Mouse (Mus musculus) ovary, adult 18-20 months (tissue): ENCODE measurements around the gene Cfap77.
"Not testable (repeated sequence)": the region's sequence is repeated elsewhere in the genome, so short reads cannot be mapped to it uniquely, and the experiment has no call there.

Experiments
- DNase-seq: peaks from one replicate; pipeline ENCODE4 v3.0.0; 2022; ENCODE audit warnings: low spot score, mixed read lengths

Cfap77 gene

DNA sequence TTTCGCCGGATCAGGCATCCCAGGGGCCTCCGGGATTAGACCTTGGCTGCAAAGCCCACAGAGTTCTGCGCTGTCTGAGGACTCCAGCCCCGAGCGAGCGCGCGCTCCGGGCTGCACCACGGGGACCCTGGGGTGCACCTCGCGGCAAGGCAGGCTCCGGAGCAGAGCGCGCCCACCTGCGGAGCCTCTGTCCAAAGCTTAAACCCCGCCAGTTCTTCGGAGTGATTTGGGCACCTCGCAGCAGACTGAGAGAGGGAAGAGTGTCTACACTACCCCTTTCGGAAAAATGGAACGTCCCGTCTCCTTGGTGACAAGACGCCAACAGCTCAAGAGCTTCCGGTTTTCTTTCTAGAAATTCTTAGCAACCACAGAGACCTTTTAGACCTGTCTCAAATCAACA, at the start of gene Cfap77:
TSS of gene Cfap77 (minus strand) at position 76 of the 400 bp plus-strand sequence.
- DNase-seq = no peak

DNA sequence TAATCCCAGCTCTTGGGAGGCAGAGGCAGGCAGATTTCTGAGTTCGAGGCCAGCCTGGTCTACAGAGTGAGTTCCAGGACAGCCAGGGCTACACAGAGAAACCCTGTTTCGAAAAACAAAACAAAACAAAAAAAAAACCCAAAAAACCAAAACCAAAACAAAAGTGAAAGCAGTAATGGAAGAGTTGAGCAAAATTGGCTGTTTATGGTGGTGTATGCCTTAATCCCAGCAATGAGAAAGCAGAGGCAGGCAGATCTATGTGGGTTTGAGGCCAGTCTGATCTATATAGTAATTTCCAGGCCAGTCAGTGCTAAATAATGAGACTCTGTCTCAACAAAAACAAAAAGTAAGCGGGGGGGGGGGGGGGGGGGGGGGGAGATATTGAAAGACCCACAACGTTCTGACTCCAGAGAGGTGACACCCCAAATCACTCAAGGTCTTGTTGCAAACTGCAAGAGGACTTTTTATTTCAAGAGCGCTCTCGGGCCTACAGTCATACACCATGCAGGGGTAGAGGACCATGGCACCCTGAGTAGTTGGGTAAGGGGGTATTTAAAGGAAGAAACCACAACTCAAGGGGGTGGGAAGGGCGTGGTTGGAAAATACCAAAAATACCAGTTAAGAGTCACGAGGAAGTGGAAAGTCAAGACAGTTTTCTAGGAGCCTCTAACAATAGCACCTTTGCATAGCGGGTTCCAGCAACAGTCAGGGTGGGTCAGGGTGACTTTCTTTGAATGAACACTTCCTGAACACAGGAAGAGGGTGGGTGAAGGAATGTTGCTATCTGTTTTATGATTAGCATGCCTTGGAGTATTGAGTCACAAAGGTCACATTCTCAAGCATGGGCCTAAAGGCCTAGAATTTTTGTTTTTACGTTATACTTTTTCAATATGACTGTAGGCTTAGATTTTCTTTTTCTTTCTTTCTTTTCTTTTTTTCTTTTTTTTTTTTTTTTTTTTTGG, 47.8 kb upstream of the Cfap77 start:
- DNase-seq = not testable (repeated sequence)

DNA sequence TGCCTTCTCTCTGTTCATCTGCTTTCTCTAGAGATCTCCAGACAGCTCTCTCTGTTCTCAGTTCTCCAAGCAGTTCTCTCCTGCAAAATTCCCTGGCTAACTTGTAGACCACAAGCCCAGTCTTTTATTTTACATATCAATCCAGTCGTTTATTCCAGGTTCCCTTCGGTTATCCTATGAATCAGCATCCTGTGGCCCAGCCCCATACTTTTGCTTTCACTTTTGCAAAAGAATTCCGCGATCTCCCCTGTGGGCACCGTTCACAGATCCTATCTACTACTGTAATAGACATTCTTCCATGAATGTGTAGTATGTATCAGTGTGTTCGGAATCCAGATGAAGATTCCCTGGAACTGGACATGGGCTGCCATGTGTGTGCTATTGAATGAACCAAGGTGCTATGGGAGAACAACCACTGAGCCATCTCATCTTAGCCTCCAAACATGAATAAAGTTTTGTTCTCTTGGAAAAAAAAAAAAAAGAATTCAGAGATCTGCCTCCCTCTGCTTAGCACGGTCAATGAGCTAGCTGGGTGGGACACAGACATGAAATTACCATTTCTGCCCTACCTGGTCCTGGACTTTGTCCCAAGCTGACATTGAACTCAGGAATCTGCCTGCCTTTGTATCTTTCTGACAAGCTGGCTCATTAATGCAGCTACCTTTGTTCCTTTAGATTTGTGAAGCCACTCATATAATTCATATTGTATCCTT, 46.1 kb upstream of the Cfap77 start:
- DNase-seq = no peak

DNA sequence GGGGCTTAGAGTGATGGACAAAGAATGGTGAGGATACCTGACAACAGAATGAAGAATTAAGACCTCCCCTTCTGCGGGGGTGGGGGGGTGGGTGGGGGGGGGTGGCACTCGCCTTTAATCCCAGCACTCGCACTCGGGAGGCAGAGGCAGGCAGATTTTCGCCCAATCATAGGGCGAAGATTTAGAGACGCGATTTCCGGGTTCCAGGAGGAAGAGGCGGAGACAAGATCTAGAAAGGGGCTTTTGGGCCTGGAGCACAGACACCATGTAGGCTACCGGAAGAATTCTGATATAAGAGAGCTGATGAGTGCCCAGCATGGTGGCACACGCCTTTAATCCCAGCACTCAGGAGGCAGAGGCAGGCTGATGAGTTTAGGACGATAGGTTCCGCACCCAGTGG, 44.8 kb upstream of the Cfap77 start:
- no peak for DNase-seq

DNA sequence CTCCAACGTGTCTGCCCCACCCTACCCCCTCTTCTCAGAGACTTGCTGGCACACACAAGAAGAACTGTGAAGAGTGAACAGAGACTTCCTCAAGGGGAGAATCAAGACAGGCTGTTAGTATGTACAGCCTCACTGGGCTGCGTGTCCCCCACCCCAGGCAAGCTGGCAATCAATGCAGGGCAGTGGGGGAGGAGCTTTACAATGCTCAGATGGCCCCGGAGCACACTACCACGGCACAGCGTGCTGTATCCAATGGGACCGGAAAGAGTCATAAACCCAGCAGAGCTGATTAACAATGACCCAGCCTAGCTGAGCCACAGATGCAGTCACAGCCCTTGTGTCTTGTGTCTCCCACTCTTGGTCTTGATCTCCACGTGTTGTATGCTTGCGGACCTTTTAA, 43.9 kb upstream of the Cfap77 start:
- no peak for DNase-seq

DNA sequence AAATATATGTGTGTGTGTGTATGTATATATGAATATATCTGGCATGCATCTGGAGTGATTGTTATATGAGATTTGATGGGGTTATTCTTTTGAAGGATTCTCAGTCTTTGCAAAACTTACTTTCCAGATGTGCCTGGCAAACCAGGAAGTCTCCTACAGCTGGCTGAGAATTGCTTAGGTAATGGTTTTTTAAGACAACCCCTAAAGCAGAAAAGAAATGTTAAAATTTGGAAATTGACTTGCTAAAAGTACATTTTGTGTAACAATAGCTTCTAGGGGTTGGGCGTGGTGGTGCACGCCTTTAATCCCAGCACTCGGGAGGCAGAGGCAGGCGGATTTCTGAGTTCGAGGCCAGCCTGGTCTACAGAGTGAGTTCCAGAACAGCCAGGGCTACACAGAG, 43.1 kb upstream of the Cfap77 start:
- not testable (repeated sequence) for DNase-seq

DNA sequence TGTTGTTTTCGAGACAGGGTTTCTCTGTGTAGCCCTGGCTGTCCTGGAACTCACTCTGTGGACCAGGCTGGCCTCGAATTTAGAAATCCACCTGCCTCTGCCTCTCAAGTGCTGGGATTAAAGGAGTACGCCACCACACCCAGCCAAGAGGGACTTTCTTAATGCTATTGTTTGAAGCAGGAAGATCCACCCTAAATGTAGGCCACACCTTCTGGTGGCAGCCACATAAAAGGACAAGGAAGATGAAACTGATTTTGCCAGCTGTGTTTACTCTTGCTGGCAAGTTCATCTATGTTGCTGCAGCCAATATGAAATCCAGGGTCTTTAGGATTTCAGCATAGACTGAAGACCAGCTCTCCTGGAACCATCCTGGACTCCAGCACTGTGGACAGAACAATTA, 42.6 kb upstream of the Cfap77 start:
- no peak for DNase-seq

DNA sequence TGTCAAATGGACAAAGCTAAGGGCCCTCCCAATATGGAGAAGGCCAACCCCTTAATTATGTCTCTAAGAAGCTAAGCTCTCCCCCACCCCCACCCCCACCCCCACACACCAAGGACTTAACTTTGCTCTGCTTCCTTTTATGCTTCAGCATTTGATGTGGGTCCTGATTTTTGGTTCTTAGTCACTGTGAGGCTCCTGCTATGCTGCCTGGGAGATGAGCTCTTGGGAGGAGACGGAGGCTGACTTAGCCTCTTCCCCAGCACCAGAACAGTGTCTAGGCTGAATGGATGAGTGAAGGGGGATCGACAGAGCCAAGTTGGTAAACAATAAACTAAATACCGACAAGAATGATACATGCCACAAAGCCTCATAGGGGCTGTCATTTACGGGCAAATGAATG, 41.9 kb upstream of the Cfap77 start:
- DNase-seq = no peak

DNA sequence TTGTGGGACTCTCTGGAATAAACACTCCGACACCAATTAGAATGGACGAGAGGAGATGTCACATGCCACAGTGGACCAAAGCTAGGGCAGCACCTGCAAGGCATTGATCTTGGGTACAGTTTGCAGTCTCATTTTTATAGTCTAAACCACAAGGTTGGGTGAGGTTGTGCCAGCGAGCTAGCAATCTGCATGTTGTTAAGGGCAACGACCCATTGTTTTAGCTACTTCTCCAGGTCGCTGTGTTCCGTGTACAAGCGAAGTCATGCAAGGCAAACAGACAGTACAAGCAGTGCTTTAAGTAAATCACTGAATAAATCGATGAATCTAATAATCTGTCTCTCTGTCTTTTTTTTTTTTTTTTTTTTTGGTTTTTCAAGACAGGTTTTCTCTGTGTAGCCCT, 40.8 kb upstream of the Cfap77 start:
- no peak for DNase-seq

DNA sequence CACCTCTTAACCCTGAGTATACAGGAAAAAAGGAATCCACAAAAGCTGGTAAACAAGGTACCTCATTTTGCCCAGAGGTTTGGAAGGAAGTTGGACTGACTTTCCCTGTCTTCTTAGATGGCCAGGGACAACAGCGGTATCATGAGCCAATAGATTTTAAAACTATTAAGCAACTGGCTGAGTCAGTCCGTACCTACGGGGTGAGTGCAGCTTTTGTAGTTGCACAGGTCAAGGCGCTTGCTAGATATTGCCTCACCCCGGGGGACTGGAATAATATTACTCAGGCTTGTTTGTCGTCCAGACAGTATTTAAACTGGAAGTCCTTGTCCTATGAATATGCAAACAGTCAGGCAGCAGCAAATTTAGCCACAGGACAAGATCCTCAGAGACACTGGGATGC, 34.4 kb upstream of the Cfap77 start:
- not testable (repeated sequence) for DNase-seq

DNA sequence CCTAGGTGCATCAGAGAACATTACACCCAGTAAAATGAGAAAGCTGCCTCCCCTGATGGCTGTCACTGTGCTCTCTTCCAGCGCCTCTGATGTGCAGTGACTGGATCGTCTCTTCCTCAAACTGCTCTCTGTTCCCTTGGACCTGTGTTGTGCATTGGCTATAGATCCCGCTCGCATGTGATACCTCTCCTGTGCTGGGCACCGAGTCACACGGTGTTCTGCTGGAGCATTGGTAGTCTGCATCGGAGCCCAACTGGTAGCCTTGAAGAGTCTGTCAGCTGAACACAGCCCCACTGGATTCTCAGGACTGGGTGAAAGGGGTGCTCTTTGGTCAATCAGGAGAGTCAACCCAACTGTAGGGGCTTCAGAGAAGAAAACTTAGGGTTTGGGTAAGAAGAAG, 31.2 kb upstream of the Cfap77 start:
- DNase-seq = no peak

DNA sequence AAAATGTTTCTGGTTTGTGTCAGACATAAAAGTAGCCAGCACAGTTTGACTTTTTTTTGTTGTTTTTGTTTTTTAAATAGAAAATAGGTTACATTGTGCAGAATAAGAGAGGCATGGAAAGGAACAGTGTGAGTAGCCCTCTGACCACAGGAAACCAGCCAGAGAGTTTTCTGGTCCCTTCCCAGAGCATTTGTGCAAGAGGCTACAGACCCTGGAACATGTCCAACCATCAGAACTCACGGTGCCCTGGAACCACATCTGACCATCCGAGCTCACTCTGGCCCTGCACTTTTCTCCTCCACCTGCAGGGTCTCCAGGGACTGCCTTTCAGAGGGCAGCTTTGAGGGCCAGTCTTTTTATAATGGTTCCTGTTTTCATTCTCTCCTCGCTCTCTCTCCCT, 27.1 kb upstream of the Cfap77 start:
- peak; percentile 13 for DNase-seq

DNA sequence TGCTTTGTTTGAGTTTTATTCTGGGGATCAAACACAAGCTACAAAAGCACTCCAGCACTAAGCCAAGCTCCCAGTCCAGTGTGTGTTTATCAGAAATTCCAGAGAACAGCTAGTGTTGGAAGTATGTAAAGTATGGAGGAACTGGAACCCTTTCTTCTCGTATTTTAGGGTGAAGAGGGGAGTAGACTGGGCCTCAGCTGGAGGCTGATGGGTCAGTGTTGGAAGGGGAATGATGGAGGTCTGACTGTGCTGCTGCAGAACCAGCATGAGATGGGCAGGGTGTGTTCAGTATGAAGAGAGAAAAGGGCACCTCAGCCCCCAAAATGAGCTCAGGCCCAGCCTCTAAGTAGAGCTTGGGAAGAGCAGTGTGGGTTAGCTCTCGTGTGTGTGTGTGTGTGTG, 21.4 kb upstream of the Cfap77 start:
- no peak for DNase-seq

DNA sequence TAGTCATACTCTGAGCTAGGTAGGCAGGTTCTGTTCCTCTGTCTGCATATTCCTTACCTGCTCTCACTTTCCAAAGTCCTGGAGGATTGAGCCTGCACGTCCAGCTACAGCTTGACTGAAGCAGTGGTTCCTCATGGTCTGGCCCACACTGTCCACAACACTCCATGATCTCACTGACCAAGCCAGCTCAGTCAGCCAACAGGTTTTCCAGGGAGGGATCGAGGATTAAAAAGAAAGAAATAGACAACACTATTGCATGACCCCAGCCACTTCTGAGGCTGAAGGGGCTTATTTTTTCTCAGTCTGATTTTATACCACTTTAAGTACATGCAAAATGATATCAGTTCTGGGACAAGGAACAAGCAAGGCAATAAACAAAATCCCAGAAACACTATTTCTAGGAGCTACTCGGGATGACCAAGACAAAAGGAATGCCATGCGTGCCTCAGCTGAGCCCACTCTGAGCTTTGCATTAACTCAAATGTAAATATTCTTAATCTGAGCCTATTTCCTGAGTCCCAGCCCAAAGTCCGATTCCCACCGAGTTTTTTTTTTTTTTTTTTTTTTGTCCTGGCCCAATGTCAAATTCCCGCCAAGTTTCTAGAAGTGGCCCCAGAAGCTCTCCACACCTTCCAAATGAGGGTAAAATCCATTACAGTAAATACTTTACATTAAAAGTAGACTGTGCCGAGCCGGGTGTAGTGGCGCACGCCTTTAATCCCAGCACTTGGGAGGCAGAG, 20.6 kb upstream of the Cfap77 start:
- no peak for DNase-seq

DNA sequence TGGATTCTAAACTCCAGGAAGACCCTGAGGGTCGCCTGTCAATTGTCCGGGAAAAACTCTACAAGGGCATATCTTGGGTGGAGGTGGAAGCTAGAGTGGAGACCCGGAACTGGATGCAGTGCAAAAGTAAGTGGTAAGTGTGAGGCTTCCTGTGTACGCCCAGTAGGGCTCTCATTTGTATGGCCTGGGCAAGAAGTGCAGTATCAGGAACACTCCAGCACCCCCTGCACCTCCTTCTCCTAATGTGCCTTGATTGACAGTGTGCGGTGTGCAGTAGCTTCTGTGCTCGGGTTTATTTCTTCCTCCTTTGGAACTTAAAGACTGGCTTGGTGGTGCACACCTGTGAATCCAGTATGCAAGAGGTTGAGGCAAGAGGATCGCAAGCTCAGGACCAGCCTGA, 19.8 kb upstream of the Cfap77 start:
- DNase-seq = no peak

DNA sequence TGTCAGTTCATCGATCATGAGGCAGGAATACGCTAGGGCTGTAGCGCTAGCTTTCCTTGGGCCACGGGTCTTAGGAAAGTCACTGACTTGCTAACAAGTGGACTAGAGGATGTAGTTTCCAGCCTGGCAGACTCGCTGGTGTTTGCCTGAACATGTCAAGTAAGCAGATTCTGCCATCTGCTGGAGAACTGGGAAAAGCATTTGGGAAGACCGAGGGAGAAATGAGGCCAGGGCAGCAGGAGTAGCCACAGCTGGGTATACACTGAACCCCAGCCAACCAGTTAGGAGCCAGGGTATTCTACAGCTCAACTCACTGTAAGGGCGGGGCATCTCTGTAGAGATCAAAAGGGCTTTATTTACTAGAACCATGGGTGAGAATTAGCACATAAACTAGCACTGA, 11.5 kb upstream of the Cfap77 start:
- DNase-seq = no peak

DNA sequence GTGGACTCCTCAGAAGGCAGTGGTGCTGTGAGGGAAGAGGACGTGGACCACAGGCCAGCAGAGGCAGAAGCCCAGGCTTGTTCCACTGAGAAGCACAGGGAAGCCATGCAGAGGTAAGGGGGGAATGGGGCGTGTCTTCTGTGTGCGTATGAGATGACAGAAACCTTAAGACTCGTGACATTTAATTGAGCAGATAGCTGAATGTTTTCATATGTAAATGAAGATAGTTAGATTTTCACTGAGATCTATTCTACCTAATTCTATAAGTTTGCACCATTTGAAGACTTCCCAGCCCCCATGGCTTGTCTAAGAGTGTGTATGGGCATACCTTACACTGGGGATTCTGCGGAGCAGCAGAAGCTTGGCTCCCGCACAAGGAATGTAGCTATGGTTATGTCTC, 10.9 kb upstream of the Cfap77 start:
- no peak for DNase-seq

DNA sequence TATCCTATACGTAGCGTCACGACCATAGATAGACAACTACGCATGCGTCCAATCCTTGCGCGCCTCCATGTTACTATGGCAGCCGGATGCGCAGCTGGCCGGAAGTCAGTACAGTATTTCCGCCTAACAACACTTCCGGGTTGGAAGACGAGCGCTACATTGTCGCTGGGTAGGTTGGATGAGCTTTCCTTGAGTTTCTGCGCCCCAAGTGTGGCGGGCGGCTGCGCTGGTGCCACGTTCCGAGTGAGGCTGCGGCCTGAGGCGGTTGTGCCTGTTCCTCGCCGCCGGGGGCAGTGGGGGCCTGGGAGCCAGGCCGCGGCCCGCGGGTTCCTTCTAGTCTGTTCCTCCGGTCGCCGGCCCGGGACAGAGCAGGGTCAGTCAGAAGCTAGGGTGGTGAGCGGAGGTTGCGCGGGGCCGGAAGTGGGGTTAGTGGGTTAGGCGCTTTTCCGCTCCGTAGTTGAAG, 5.3 kb upstream of the Cfap77 start, which contains the start of gene Ttf1:
TSS of gene Ttf1 (plus strand) at position 128 of the 463 bp plus-strand sequence.
- DNase-seq = peak; percentile 82

DNA sequence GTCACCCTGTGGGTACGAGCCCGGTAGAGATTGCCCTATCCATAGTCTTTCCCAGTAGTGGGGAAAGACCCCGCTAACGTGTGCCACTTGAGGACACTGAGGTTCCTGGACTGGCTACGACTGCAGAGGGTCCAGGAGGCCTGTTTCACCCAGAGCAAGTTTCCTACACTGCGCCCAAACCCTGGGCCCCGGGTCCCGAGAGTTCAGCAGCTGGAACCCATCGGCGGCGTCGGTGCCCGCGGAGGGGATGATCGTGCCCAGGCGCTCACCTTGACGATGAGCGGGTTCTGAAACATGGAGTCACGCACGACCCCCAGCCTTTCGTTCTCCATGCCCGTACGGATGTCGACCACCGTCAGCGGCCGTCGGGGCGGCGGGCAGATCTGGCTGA, 326 bp downstream of the Cfap77 start:
- no peak for DNase-seq

DNA sequence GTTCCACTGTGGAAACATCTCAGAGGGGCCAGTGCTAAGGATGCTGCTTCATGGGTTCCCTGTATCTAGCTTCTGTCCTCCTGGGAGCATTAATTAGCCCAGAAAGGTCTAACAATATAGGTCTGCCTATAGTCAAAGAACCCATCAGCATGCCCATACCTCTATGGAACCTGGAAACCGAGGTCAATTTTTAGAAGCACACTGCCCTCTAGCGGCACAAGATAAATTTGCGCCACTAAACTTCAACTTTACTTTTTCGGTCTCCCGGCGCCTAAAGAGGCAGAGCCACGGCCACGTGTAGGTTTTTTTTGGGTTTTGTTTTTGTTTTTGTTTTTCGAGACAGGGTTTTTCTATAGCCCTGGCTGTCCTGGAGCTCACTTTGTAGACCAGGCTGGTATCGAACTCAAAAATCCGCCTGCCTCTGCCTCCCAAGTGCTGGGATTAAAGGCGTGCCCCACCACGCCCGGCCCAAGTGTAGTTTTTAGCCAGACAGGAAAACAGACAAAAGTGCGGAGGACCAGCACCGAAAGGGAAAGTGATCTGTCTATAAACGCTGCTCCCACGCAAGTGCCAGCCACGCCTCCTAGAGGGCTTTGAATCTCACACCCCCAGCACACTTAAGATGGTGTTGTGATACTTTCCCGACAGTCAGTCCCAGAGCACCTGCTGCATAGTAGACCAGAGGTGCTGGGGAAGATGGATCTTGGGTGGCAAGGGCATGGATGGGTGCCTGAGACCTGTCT, 893 bp downstream of the Cfap77 start:
- DNase-seq = no peak

DNA sequence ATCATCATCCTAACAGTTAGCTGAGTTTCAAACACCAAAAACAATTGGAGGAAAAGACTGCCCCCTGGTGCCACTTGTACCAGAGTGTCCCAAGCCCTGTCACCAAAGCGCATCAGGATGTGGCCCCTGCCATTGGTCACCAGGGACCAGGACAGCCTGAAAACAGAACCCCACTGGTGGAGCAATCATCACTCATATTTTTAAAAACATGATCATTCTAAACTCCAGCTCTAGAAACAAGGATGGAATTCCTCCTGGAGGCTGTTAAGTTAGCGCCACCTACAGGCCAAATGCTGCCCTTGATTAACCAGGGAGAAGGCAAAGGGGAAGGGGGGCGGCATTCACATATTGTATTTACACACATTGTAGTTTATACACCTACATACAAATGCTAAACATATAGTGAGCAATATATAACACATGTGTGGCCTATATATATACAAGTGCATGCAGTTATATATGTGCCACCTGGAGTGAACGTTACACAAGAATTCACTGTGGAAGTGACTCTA, 1.9 kb downstream of the Cfap77 start:
- no peak for DNase-seq

DNA sequence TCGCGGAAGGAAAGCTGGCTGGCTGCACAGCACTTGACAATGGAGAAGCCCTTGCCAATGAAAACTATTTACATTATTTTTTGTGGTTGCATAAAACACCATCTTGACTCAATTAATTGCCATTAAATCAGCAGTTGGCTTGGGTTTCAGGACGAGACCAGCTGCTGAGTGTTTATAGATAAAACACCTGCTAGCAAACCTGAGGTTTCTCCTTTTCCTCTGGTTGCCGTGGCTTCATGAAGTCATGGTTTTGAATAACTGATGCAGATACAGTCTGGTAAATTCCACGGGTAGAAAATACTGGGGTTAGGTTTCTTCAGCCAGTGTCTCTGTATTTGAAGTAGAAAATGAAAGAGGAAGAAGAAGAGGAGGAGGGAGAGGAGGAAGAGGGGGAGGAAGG, 2.9 kb downstream of the Cfap77 start:
- DNase-seq = no peak
